Mouse (Mus musculus): Measurements from ENCODE around the gene Zscan10.
"Not testable (repeated sequence)": the region's sequence is repeated elsewhere in the genome, so short reads cannot be mapped to it uniquely, and the experiment has no call there.

Gene Zscan10

GRCm38 (mm10) chr17:23587253-23587652, 13.4 kb upstream of the Zscan10 start:
- DNase-seq (ENCODE audit: low spot score in 2 of 2): no peak

GRCm38 (mm10) chr17:23592208-23592925, 8.3 kb upstream of the Zscan10 start:
- peak; percentile 52 to 67 for DNase-seq (ENCODE audit: low spot score in 2 of 2)

- DNase-seq (ENCODE audit: low spot score in 2 of 2): no peak
Observed at GRCm38 (mm10) chr17:23592926-23593300, 7.7 kb upstream of the Zscan10 start.

GRCm38 (mm10) chr17:23595139-23595538, 5.5 kb upstream of the Zscan10 start:
- DNase-seq (ENCODE audit: low spot score in 2 of 2): not testable (repeated sequence)

- DNase-seq (ENCODE audit: low spot score in 2 of 2): peak; percentile 73 to 79
Observed at GRCm38 (mm10) chr17:23598582-23599552, 1.8 kb upstream of the Zscan10 start, which contains the start of gene Zfp13. Zfp13 (minus strand) TSS chr17:23599487.

GRCm38 (mm10) chr17:23599605-23600063, 1.0 kb upstream of the Zscan10 start:
- DNase-seq (ENCODE audit: low spot score in 2 of 2): no peak

- DNase-seq (ENCODE audit: low spot score in 2 of 2): no peak
Observed at GRCm38 (mm10) chr17:23601836-23602585, 1.4 kb downstream of the Zscan10 start.

- no peak for DNase-seq (ENCODE audit: low spot score in 2 of 2)
Observed at GRCm38 (mm10) chr17:23603077-23603476, 2.4 kb downstream of the Zscan10 start.

GRCm38 (mm10) chr17:23603542-23603941, 2.9 kb downstream of the Zscan10 start:
- DNase-seq (ENCODE audit: low spot score in 2 of 2): peak in 1 of 2 experiments; percentile 25

- DNase-seq (ENCODE audit: low spot score in 2 of 2): no peak
Observed at GRCm38 (mm10) chr17:23604394-23604793, 3.7 kb downstream of the Zscan10 start.

- DNase-seq (ENCODE audit: low spot score in 2 of 2): no peak
Observed at GRCm38 (mm10) chr17:23605220-23605619, 4.6 kb downstream of the Zscan10 start.

GRCm38 (mm10) chr17:23609612-23610011, 9.0 kb downstream of the Zscan10 start:
- DNase-seq (ENCODE audit: low spot score in 2 of 2): no peak

- peak; percentile 82 to 88 for DNase-seq (ENCODE audit: low spot score in 2 of 2)
Observed at GRCm38 (mm10) chr17:23610361-23610800, 9.7 kb downstream of the Zscan10 start.

- peak in 1 of 2 experiments; percentile 42 for DNase-seq (ENCODE audit: low spot score in 2 of 2)
Observed at GRCm38 (mm10) chr17:23617087-23617486, 16.4 kb downstream of the Zscan10 start.

- peak; percentile 12 to 52 for DNase-seq (ENCODE audit: low spot score in 2 of 2)
Observed at GRCm38 (mm10) chr17:23620351-23620750, 19.7 kb downstream of the Zscan10 start.

- no peak for DNase-seq (ENCODE audit: low spot score in 2 of 2)
Observed at GRCm38 (mm10) chr17:23627813-23628212, 27.2 kb downstream of the Zscan10 start.

GRCm38 (mm10) chr17:23630195-23631020, 29.8 kb downstream of the Zscan10 start:
- DNase-seq (ENCODE audit: low spot score in 2 of 2): peak; percentile 61 to 79

GRCm38 (mm10) chr17:23631241-23631640, 30.6 kb downstream of the Zscan10 start:
- no peak for DNase-seq (ENCODE audit: low spot score in 2 of 2)

- DNase-seq (ENCODE audit: low spot score in 2 of 2): no peak
Observed at GRCm38 (mm10) chr17:23644613-23645495, 44.2 kb downstream of the Zscan10 start, which contains the start of gene Mmp25. Mmp25 (minus strand) TSS chr17:23645277.

- no peak for DNase-seq (ENCODE audit: low spot score in 2 of 2)
Observed at GRCm38 (mm10) chr17:23645894-23646293, 45.2 kb downstream of the Zscan10 start.

Measured in natural killer cell, adult 2 months (primary cell).